Mouse (Mus musculus): ENCODE measurements around the gene Zfp69.

DNA sequence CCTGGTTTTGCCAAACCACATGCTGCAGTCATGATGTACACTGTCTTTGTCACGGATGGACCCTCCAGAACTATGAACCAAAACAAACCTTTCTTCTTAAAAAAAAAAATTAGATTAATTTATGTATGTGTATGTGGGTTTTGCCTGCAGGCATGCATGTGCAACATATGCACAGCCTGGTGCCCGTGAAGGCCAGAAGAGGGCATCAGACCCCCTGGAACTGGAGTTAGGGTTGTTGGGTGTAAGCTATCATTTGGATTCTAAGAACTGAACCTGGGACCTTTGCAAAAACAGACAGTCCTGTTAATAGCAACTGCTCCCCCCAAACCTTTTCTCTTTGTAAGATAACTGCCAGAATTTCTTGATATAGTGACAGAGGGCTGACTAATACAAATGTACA lies 49.5 kb upstream of the Zfp69 start:
- TF ChIP-seq CTCF (IDR thresholded peaks at IDR 0.05; ENCODE audit: low read depth), result no peak
- TF ChIP-seq EP300 (IDR thresholded peaks at IDR 0.05; ENCODE audit: low read depth), result no peak

Measured in heart, postnatal 0 days (tissue).